9 mouse cellular contexts compared by ENCODE assay signal in genomic region chr11:97449601-97450293, GRCm38 (mm10). TPM values are rescaled to one million over a fixed set of nuclear protein-coding genes. Genes with fewer than 3 reads are reported as not detected.
DNase-seq lines count a peak whose midpoint lies in the region; ATAC-seq and TF ChIP-seq lines count a peak whose summit lies in the region.
"Had no signal": no experiment of that assay in that cellular context is flagged by ENCODE, and none has a peak within 500 bp of the region (broad histone marks: within the 10 kb centered on the region; RNA-seq: fewer than 3 reads in every experiment).

No protein-coding gene starts in this region.

- H3K9ac ChIP-seq in hindbrain, embryonic 15.5 days: peak overlapping the region; percentile 75

- 10% methylated on average over 15 of the region's 15 CpGs for WGBS in hindbrain, embryonic 15.5 days

- no peak for TF ChIP-seq CTCF in cortical plate, adult 2 months (IDR thresholded peaks at IDR 0.05; ENCODE audit: extremely low read depth, insufficient read depth, low read length)
- TF ChIP-seq CTCF in gastrocnemius, adult 2 months (IDR thresholded peaks at IDR 0.05): no peak
- no peak; the same call in 1 of the 2 replicates for TF ChIP-seq CTCF in left cerebral cortex, adult 2 months (IDR thresholded peaks at IDR 0.05)

- peak; percentile 71 for TF ChIP-seq POLR2A in cortical plate, adult 2 months (IDR thresholded peaks at IDR 0.05; ENCODE audit: extremely low read depth, insufficient read depth, low read length)

- intact Hi-C loops in gastrocnemius, adult 2 months (cut with DNase I): no loop called here
- intact Hi-C loops in left cerebral cortex, adult 2 months (cut with DNase I): loop anchor here (2.0 kb wide), 1 partner anchor 17 kb away; no protein-coding TSS in a partner anchor

- H3K27ac ChIP-seq in cortical plate, adult 2 months (ENCODE audit: insufficient read depth, low read length): peak overlapping the region; percentile 79
- H3K27ac ChIP-seq in gastrocnemius, adult 2 months: peak overlapping the region; percentile 94
- H3K27ac ChIP-seq in hindbrain, embryonic 15.5 days (replicated peaks): peak overlapping the region; percentile 86
- H3K27ac ChIP-seq in left cerebral cortex, adult 2 months: peak overlapping the region; percentile 97
- H3K27ac ChIP-seq: macrophage had no signal

- peak; percentile 87 for ATAC-seq in hindbrain, embryonic 15.5 days (ENCODE audit: low FRiP score, low read depth)

- no peaks in the 10 kb centered on the region for H3K9me3 ChIP-seq in hindbrain, embryonic 15.5 days

- no peaks in the 10 kb centered on the region for H3K27me3 ChIP-seq in hindbrain, embryonic 15.5 days

- H3K36me3 ChIP-seq in hindbrain, embryonic 15.5 days: peaks cover 11% of the 10 kb centered on the region; the same call in 1 of the 2 replicates

- peaks cover 9% of the 10 kb centered on the region; the same call in 1 of the 2 replicates for H3K4me1 ChIP-seq in cortical plate, adult 2 months (ENCODE audit: control insufficient read depth, insufficient read depth, low read length)
- peaks cover 52% of the 10 kb centered on the region for H3K4me1 ChIP-seq in hindbrain, embryonic 15.5 days (replicated peaks)

- DNase-seq in adrenal gland, adult 18-20 months (ENCODE audit: low spot score in 2 of 2): peak; percentile 68 to 80
- DNase-seq in gastrocnemius, adult 2 months: peak; percentile 91
- peak; percentile 78 to 79 for DNase-seq in left cerebral cortex, adult 2 months (ENCODE audit: extremely low spot score in 1 of 2, low spot score in 2 of 2)
- DNase-seq in lung, postnatal 4 days: peak; percentile 88 to 92
- peak; percentile 80 for DNase-seq in right cerebral cortex, postnatal 25 days
- DNase-seq in thymus, postnatal 4 days: no peak

- peak overlapping the region; percentile 63 for H3K4me3 ChIP-seq in cortical plate, adult 2 months (ENCODE audit: insufficient read depth, low read length)
- H3K4me3 ChIP-seq in gastrocnemius, adult 2 months: peak overlapping the region; percentile 70
- H3K4me3 ChIP-seq in hindbrain, embryonic 15.5 days: peak overlapping the region; percentile 68
- peak overlapping the region; percentile 83 for H3K4me3 ChIP-seq in left cerebral cortex, adult 2 months

- H3K4me2 ChIP-seq in hindbrain, embryonic 15.5 days: peak overlapping the region; percentile 94

RNA-seq across cellular contexts. Expression of gene Arhgap23, which starts 34.4 kb away (rescaled TPM):
- total RNA-seq in adrenal gland, adult 18-20 months (2021): 10 to 100 TPM; 22.1 to 25.4 TPM
- 70.2 and 71.5 TPM in 2 replicates for polyA plus RNA-seq in cortical plate, adult 2 months (2012; rRNA removed)
- 1 to 10 TPM; 5.9 to 7.5 TPM for total RNA-seq in gastrocnemius, adult 2 months (2021)
- 9.9 and 10.1 TPM in 2 replicates for polyA plus RNA-seq in hindbrain, embryonic 15.5 days (2015; fragmentation: Nextera tagmentation; extraction: Ambion mirVana)
- total RNA-seq in left cerebral cortex, adult 2 months (2021): 10 to 100 TPM; 64.4 to 78.6 TPM

RNA-seq across cellular contexts. Expression of gene 4933428G20Rik, which starts 50.4 kb away (rescaled TPM):
- under 1 TPM; 0.19 to 0.20 TPM for total RNA-seq in adrenal gland, adult 18-20 months (2021)
- 0.06 TPM in 1 of 2 replicates, not detected in the other for polyA plus RNA-seq in cortical plate, adult 2 months (2012; rRNA removed)
- total RNA-seq in gastrocnemius, adult 2 months (2021): not detected
- polyA plus RNA-seq in hindbrain, embryonic 15.5 days (2015; fragmentation: Nextera tagmentation; extraction: Ambion mirVana): 1.2 and 1.3 TPM in 2 replicates
- not detected for total RNA-seq in left cerebral cortex, adult 2 months (2021)
- polyA plus RNA-seq: macrophage had no signal
